Comparison of ENCODE assay signal across 8 mouse cellular contexts in the genomic region with DNA sequence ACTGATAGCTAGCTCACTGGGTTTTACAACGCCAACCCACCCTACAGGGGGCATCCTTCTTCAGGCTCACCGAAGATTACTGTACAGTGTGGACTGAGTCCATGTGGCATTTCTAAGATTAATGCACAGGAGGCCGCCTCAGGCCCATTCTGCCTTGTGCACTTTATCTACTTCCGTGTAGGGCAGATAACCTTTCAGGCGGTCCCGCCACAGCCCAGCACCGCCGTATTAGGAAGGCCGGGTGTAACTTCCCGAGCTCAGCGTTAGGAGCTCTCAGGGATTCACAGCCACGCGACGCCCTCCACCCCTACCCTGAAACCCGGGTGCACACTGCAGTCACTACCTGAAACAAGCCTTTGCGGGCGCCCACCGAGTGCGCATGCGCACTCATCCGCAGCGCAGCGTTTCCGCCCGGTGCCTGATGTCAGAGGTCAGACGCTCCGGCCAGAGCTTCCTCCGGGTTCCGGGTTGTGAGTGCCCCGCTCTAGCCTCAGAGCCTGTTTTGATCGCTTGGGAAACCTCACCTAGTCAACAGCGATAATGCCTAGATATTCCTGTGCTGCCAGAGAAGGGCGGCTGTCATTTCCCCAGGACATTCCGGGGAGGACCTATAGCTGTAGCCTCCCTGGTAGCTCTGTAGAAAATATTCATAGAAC. TPM values are rescaled to one million over a fixed set of nuclear protein-coding genes. Genes with fewer than 3 reads are reported as not detected.
DNase-seq lines count a peak whose midpoint lies in the region.

No protein-coding gene starts in this region.

- intact Hi-C loops in gastrocnemius, postnatal 14 days (cut with DNase I; ENCODE audit: low total_unique reads) = loop anchor here (10.0 kb wide), 1 partner anchor 122 kb away; a partner anchor contains a TSS

- peak; percentile 85 for DNase-seq in adipocyte (ENCODE audit: low spot score)
- DNase-seq in embryo, embryonic 10.5 days (ENCODE audit: low spot score) = peak; percentile 90
- DNase-seq in gastrocnemius, postnatal 14 days = peak; percentile 89
- DNase-seq in induced T-regulatory cell, adult 2 months (ENCODE audit: low read depth) = peak; percentile 92
- peak; percentile 75 to 92 for DNase-seq in left cerebral cortex, adult 9 months (ENCODE audit: low spot score in 2 of 2)
- DNase-seq in right cerebral cortex, adult 2 months (ENCODE audit: low spot score in 2 of 2) = peak; percentile 90 to 91
- peak; percentile 63 for DNase-seq in urinary bladder, postnatal 10 days (ENCODE audit: low spot score)

- peaks cover 63% of the 10 kb centered on the region for H3K4me1 ChIP-seq in megakaryocyte, embryonic 14.5 days

- H3K9me3 ChIP-seq in megakaryocyte, embryonic 14.5 days = no peaks in the 10 kb centered on the region; the same call in 1 of the 2 replicates

- H3K4me3 ChIP-seq in megakaryocyte, embryonic 14.5 days (replicated peaks) = peak overlapping the region; percentile 96

- H3K27me3 ChIP-seq in megakaryocyte, embryonic 14.5 days (replicated peaks) = no peaks in the 10 kb centered on the region

- H3K36me3 ChIP-seq in megakaryocyte, embryonic 14.5 days (replicated peaks; ENCODE audit: low read length) = peaks cover 41% of the 10 kb centered on the region

RNA-seq across cellular contexts. Expression of a gene that starts 6.0 kb away (rescaled TPM):
- 10 to 100 TPM; 40.5 to 44.1 TPM for total RNA-seq in gastrocnemius, postnatal 14 days (2021)
- polyA plus RNA-seq in megakaryocyte, embryonic 14.5 days (2012; ENCODE audit: insufficient read depth, low replicate concordance) = 141 and 238 TPM in 2 replicates

RNA-seq across cellular contexts. Expression of a gene that starts 6.5 kb away (rescaled TPM):
- 10 to 100 TPM; 10.1 to 12.1 TPM for total RNA-seq in gastrocnemius, postnatal 14 days (2021)
- 1.0 TPM in 1 of 2 replicates, not detected in the other for polyA plus RNA-seq in megakaryocyte, embryonic 14.5 days (2012; ENCODE audit: insufficient read depth, low replicate concordance)

Comparison
In these comparisons a context has a peak if more than half of its experiments do, and no peak if none do; other contexts are left out.
1. Peak in every context shown above with its lines: DNase-seq and H3K4me3 ChIP-seq.